Mouse (Mus musculus) B cell, adult 2 months (primary cell): Measurements from ENCODE around the gene Ptov1.
A peak's percentile ranks its signal among the peaks of the same experiment; 100 is the strongest.

Experiments
- DNase-seq, 2 experiments: peaks; one replicate each; pipeline ENCODE4 v3.0.0; 2022

Gene Ptov1

GRCm38 (mm10) chr7:44869697-44870528 is at the start of gene Ptov1:
Gene Ptov1 (minus strand): TSS chr7:44869788.
- peak; percentile 74 to 75 for DNase-seq

- no peak for DNase-seq
Observed at GRCm38 (mm10) chr7:44919127-44919526, 49.5 kb upstream of the Ptov1 start.

GRCm38 (mm10) chr7:44918219-44918618 is 48.6 kb upstream of the Ptov1 start:
- no peak for DNase-seq

GRCm38 (mm10) chr7:44916881-44917280 is 47.3 kb upstream of the Ptov1 start:
- DNase-seq: no peak

GRCm38 (mm10) chr7:44916191-44916590 is 46.6 kb upstream of the Ptov1 start:
- DNase-seq: no peak

- no peak for DNase-seq
Observed at GRCm38 (mm10) chr7:44915314-44915713, 45.7 kb upstream of the Ptov1 start.

- no peak for DNase-seq
Observed at GRCm38 (mm10) chr7:44914396-44914795, 44.8 kb upstream of the Ptov1 start.

- no peak for DNase-seq
Observed at GRCm38 (mm10) chr7:44908706-44909476, 39.3 kb upstream of the Ptov1 start.

- DNase-seq: no peak
Observed at GRCm38 (mm10) chr7:44905430-44905829, 35.8 kb upstream of the Ptov1 start.

GRCm38 (mm10) chr7:44901230-44901722 is 31.7 kb upstream of the Ptov1 start:
- peak; percentile 63 to 64 for DNase-seq

GRCm38 (mm10) chr7:44900632-44901031 is 31.0 kb upstream of the Ptov1 start:
- no peak for DNase-seq

- peak; percentile 27 to 30 for DNase-seq
Observed at GRCm38 (mm10) chr7:44898607-44899006, 29.0 kb upstream of the Ptov1 start.

GRCm38 (mm10) chr7:44896499-44896898 is 26.9 kb upstream of the Ptov1 start:
- DNase-seq: no peak

GRCm38 (mm10) chr7:44895593-44896434 is 26.2 kb upstream of the Ptov1 start, which contains the start of gene Fuz:
Gene Fuz (plus strand): TSS chr7:44896079.
- DNase-seq: peak; percentile 87

GRCm38 (mm10) chr7:44895206-44895592 is 25.6 kb upstream of the Ptov1 start:
- peak in 1 of 2 experiments; percentile 12 for DNase-seq

- no peak for DNase-seq
Observed at GRCm38 (mm10) chr7:44894175-44894574, 24.6 kb upstream of the Ptov1 start.

GRCm38 (mm10) chr7:44893197-44893596 is 23.6 kb upstream of the Ptov1 start:
- DNase-seq: no peak

GRCm38 (mm10) chr7:44892276-44892921 is 22.8 kb upstream of the Ptov1 start, which contains the start of gene Med25:
Gene Med25 (minus strand): TSS chr7:44892712.
- peak; percentile 84 to 88 for DNase-seq

- DNase-seq: peak in 1 of 2 experiments; percentile 11
Observed at GRCm38 (mm10) chr7:44891611-44892010, 22.0 kb upstream of the Ptov1 start.

- no peak for DNase-seq
Observed at GRCm38 (mm10) chr7:44890737-44891136, 21.1 kb upstream of the Ptov1 start.

- no peak for DNase-seq
Observed at GRCm38 (mm10) chr7:44890180-44890579, 20.6 kb upstream of the Ptov1 start.
